Mouse (Mus musculus): ENCODE data around the gene Ppp3ca. TPM values are rescaled to one million over a fixed set of nuclear protein-coding genes. Genes with fewer than 3 reads are reported as not detected.

Ppp3ca gene
- total RNA-seq, 2 experiments from 2014 or later: 152 to 154 TPM

DNA sequence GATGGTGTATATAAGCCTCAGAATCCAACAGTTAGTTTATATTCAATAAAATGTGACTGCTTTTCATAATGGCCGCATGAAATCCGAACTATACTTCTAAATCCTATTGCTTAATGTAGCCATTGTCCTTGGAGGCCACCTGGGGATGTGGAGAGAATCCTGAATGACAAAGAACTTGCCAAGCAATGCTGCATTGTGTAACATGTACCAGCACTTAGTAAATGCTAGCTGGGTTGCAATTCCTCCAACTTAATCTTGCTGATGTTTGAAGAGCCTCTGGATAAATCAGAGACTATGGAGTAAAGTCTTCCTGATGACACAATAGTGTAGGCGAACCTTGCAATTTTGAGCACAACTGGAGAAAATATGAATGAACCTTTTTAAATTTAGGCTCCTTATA, 171.4 kb downstream of the Ppp3ca start:
- no peak for TF ChIP-seq CTCF (IDR thresholded peaks at IDR 0.05)
- no peak for DNase-seq
- intact Hi-C loops (cut with DNase I): no loop called here
- Histone ChIP-seq H3K4me3 (no peak overlapping the region), H3K27ac (no peak overlapping the region)

DNA sequence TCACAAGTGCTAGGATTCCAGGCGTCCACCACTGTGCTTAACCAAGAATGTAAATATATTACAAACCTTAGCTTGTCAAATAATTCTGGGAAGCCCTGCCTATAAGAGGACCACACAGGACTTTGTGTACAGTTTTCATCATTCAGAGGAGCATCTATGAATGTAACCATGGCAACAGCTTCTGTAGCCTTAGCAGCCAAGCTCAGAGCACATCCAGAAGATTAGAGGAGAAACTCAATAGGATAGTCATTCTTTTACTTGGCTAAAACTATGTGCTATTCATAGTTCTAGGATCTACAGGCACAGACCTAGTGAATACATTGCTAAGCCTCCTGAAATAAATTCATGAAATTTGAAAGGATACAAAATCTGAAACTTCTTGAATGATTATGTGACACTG, 172.5 kb downstream of the Ppp3ca start:
- intact Hi-C loops (cut with DNase I): no loop called here
- no peak for TF ChIP-seq CTCF (IDR thresholded peaks at IDR 0.05)
- no peak overlapping the region for H3K4me3 ChIP-seq
- DNase-seq: no peak
- no peak overlapping the region for H3K27ac ChIP-seq

DNA sequence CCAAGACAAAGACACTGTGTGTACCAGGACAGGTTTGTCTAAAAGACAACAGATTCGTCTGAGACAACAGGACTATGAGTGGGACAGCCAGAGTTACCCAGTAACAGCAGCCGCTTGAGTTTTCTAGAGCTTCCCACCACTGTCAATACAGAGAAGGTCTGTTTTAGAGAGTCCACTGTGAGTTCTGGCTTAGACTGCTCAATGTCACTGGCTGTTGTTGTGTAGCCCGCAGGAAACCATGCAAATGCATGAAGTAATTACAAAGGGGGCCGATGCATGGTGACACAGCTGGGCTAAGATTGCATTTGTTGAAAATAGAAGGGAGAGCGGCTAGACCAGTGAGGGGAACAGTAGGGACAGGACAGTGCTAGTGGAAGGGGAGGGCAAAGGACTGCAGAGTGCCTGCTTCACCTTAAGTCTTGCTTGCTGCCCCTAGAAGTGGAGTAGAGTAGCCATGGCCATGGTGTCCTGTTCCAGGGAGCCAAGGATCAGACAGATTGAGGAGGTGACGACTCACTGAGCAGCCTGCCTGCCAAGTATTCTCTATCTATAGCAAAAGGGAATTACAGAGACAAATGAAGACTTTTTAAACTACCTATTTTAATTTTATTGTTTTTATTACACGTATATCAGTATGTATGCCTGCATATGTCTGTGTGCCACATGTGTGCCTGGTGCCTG, 174.0 kb downstream of the Ppp3ca start:
- no peak overlapping the region for H3K4me3 ChIP-seq
- intact Hi-C loops (cut with DNase I): no loop called here
- TF ChIP-seq CTCF (IDR thresholded peaks at IDR 0.05): no peak
- no peak overlapping the region for H3K27ac ChIP-seq
- DNase-seq: no peak

DNA sequence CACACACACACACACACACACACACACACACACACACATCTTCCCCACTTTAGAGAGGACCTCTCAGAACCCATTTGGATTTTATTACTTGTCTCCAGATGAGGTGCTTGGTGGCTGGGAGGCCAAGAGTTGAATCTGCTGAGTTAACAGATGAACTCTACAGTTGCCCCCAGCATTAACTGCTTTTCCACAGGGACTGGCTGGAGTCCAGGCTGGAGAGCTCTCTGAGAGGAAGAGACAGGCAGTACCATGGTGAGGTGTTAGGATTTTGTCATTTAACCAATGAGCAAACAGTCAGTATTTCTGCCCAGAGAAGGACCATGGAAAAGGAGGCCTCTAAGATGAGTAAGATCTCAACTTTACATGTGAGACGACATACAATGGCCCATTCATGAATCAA, 179.1 kb downstream of the Ppp3ca start:
- no peak for DNase-seq
- no peak overlapping the region for H3K4me3 ChIP-seq
- H3K27ac ChIP-seq: no peak overlapping the region
- intact Hi-C loops (cut with DNase I): no loop called here
- TF ChIP-seq CTCF (IDR thresholded peaks at IDR 0.05): no peak

GRCm38 (mm10) chr3:136852921-136853320, 183.0 kb downstream of the Ppp3ca start:
- intact Hi-C loops (cut with DNase I): loop anchor here (5.0 kb wide), 2 partner anchors 51 to 186 kb away; no protein-coding TSS in a partner anchor
- DNase-seq: no peak
- no peak for TF ChIP-seq CTCF (IDR thresholded peaks at IDR 0.05)
- Histone ChIP-seq H3K27ac (peak overlapping the region; percentile 69), H3K4me3 (no peak overlapping the region)

- TF ChIP-seq CTCF (IDR thresholded peaks at IDR 0.05): no peak
- H3K27ac ChIP-seq: peak overlapping the region; percentile 69
- no peak for DNase-seq
- no peak overlapping the region for H3K4me3 ChIP-seq
- intact Hi-C loops (cut with DNase I): loop anchor here (5.0 kb wide), 2 partner anchors 51 to 186 kb away; no protein-coding TSS in a partner anchor
Measured at GRCm38 (mm10) chr3:136853596-136853995, 183.7 kb downstream of the Ppp3ca start.

DNA sequence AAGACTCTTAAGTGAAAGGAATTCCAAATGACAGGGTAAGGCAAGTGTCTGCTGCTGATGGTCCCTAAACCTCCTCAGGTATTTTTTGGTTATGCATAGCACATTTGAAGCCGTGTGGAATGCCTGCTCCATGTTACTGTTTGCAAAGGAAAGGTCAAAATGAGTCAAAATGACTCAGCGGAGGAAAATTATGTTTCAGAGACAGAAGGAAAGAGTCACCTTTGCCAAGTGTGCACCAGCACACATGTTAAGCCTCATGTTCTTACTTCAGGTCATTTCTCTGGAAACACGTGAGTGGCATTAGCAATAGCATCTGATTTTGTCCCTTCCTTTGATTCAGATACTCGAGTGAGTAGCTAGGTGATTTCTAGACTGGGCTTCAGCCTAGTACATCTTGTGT, 186.1 kb downstream of the Ppp3ca start:
- Histone ChIP-seq H3K4me3 (no peak overlapping the region), H3K27ac (no peak overlapping the region)
- TF ChIP-seq CTCF (IDR thresholded peaks at IDR 0.05): no peak
- intact Hi-C loops (cut with DNase I): no loop called here
- no peak for DNase-seq

DNA sequence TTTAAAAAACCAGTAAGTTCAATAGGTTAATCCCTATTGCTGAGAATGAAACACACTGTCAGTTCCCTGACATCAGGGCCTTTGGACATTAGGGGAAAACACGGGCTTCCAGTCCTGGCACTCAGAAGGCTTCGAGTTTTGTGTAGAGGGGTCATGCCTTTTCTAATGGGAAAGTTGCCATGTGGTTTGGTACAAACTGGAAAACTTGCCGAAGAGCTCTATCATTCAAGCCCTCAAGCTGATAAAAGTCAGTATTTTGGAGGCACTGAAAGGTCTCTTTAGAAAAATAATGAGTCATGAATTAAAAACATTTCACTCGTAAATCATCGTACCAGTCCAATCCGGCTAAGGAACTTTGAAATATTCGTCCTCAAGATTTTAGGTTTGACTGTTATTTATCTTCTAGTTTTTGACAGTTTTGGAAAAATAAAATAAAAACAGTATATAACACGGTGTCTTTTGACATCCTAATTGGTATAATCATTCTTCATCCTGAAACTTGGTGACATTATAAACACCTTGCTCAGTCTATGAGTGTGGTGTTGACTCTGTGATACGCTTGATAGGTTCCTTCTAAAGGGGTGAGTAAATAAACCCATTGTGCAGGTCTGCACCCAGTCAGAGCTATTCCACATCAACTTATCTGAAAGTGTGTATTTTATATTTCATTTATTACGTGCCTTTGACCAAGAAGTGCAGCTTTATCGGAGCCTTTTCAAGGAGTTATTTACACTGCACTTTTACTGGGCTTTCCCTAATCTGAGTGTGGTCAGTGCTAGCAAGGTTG, 192.3 kb downstream of the Ppp3ca start:
- intact Hi-C loops (cut with DNase I): no loop called here

GRCm38 (mm10) chr3:136863127-136863526, 193.2 kb downstream of the Ppp3ca start:
- intact Hi-C loops (cut with DNase I): no loop called here
- no peak overlapping the region for H3K27ac ChIP-seq
- no peak for DNase-seq

More for the DNA sequence above, 192.3 kb downstream of the Ppp3ca start:
- Histone ChIP-seq H3K27ac (no peak overlapping the region), H3K4me3 (no peak overlapping the region)
- no peak for DNase-seq
- no peak for TF ChIP-seq CTCF (IDR thresholded peaks at IDR 0.05)

DNA sequence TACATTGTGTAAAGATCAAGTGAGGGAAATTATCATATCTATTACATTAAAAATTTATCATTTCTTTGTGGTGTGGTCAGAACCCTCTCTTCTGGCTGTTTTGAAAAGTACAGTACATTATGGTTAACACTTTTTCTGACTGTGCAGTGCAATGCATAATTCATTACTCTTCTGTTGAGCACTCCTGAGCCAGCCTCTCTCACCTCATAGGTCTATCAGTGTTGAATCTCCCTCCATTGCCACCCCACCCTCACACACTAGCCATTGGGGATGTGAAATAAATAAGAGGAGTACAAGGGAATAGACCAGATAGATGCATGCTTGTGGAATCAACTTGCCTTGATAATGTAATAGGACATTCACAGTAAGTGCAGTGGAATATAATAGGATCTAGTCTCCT, 194.4 kb downstream of the Ppp3ca start:
- DNase-seq: no peak
- intact Hi-C loops (cut with DNase I): no loop called here
- no peak for TF ChIP-seq CTCF (IDR thresholded peaks at IDR 0.05)
- Histone ChIP-seq H3K27ac (no peak overlapping the region), H3K4me3 (no peak overlapping the region)

More at GRCm38 (mm10) chr3:136863127-136863526, 193.2 kb downstream of the Ppp3ca start:
- H3K4me3 ChIP-seq: no peak overlapping the region
- peak; percentile 12; the same call in 1 of the 2 replicates for TF ChIP-seq CTCF (IDR thresholded peaks at IDR 0.05)

- DNase-seq: no peak
- H3K4me3 ChIP-seq: no peak overlapping the region
- no peak overlapping the region for H3K27ac ChIP-seq
- TF ChIP-seq CTCF (IDR thresholded peaks at IDR 0.05): no peak
- intact Hi-C loops (cut with DNase I): no loop called here
Measured at GRCm38 (mm10) chr3:136865176-136865859, 195.4 kb downstream of the Ppp3ca start.

DNA sequence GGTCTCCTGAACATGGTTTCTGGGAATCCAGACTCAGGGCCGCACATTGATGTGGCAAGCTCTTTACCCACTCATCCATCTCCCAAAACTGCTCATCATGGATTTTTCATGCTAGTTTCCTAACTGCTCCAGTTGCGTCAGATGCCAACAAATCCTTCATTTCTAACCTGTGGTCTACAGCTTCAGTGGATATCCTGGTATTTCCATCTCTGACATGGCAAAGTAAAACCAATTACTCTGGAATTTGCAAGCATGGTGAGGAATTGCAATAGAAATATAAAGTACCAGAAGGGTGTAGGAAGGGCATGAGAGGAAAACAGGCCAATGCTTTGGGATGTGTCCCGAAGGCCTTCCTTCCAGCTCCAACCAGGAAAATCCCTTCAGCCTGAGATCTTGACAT, 196.2 kb downstream of the Ppp3ca start:
- intact Hi-C loops (cut with DNase I): no loop called here
- H3K4me3 ChIP-seq: no peak overlapping the region
- no peak for TF ChIP-seq CTCF (IDR thresholded peaks at IDR 0.05)
- no peak overlapping the region for H3K27ac ChIP-seq
- DNase-seq: no peak

- no peak overlapping the region for H3K27ac ChIP-seq
- intact Hi-C loops (cut with DNase I): no loop called here
- no peak for TF ChIP-seq CTCF (IDR thresholded peaks at IDR 0.05)
- no peak overlapping the region for H3K4me3 ChIP-seq
- DNase-seq: no peak
Measured at GRCm38 (mm10) chr3:136866571-136866970, 196.6 kb downstream of the Ppp3ca start.

Measured in gastrocnemius, adult 2 months (tissue).